In genomic region chr9:32350332-32350731, GRCm38 (mm10) we compare ENCODE assay signal across 9 mouse cellular contexts. TPM values are rescaled to one million over a fixed set of nuclear protein-coding genes. Genes with fewer than 3 reads are reported as not detected.
DNase-seq lines count a peak whose midpoint lies in the region; ATAC-seq and TF ChIP-seq lines count a peak whose summit lies in the region.
"Had no signal": no experiment of that assay in that cellular context is flagged by ENCODE, and none has a peak within 500 bp of the region (broad histone marks: within the 10 kb centered on the region; RNA-seq: fewer than 3 reads in every experiment).

No protein-coding gene starts in this region.

- ATAC-seq in midbrain, embryonic 11.5 days (ENCODE audit: low FRiP score), result no peak; the same call in 1 of the 2 replicates
- no peak for ATAC-seq in midbrain, embryonic 13.5 days
- ATAC-seq in forebrain, embryonic 13.5 days, result 0 out of 2 replicates have a peak, but pooled peaks have one; percentile 38
- ATAC-seq in intestine, postnatal 0 days, result no peak

- H3K4me1 ChIP-seq in midbrain, embryonic 11.5 days (ENCODE audit: control insufficient read depth, insufficient read depth, low read length), result no peaks in the 10 kb centered on the region
- 0 out of 2 replicates have a peak, but pooled peaks cover 4% of the 10 kb centered on the region for H3K4me1 ChIP-seq in midbrain, embryonic 13.5 days (replicated peaks)
- H3K4me1 ChIP-seq in forebrain, embryonic 13.5 days, result peaks cover 16% of the 10 kb centered on the region; the same call in 1 of the 2 replicates
- H3K4me1 ChIP-seq in intestine, postnatal 0 days (replicated peaks; ENCODE audit: control insufficient read depth, insufficient read depth, low read length), result no peaks in the 10 kb centered on the region
- peaks cover 36% of the 10 kb centered on the region for H3K4me1 ChIP-seq in limb, embryonic 10.5 days

- no peaks in the 10 kb centered on the region for H3K36me3 ChIP-seq in midbrain, embryonic 11.5 days (ENCODE audit: control insufficient read depth, insufficient read depth, low read length)
- H3K36me3 ChIP-seq in midbrain, embryonic 13.5 days, result no peaks in the 10 kb centered on the region
- no peaks in the 10 kb centered on the region for H3K36me3 ChIP-seq in forebrain, embryonic 13.5 days (ENCODE audit: poor library complexity, severe bottlenecking)
- no peaks in the 10 kb centered on the region for H3K36me3 ChIP-seq in intestine, postnatal 0 days (ENCODE audit: control insufficient read depth, insufficient read depth)
- no peaks in the 10 kb centered on the region for H3K36me3 ChIP-seq in limb, embryonic 10.5 days
- H3K36me3 ChIP-seq: heart, embryonic 13.5 days had no signal

- peak; percentile 97 for DNase-seq in midbrain, embryonic 11.5 days (ENCODE audit: low spot score, missing footprints)
- peak; percentile 87 for DNase-seq in brain, embryonic 14.5 days (ENCODE audit: low read depth)
- DNase-seq in limb, embryonic 10.5 days (ENCODE audit: low spot score), result peak; percentile 74
- DNase-seq in retina, postnatal 7 days (ENCODE audit: low read depth, low spot score), result peak; percentile 53
- peak; percentile 25 to 50 for DNase-seq in urinary bladder, adult 18-20 months (ENCODE audit: low spot score in 2 of 2)

- peak; percentile 81; the same call in 1 of the 2 replicates for TF ChIP-seq CTCF in brain, embryonic 14.5 days (IDR thresholded peaks at IDR 0.05; ENCODE audit: borderline replicate concordance, extremely low read depth, insufficient read depth, insufficient read length)
- TF ChIP-seq CTCF in intestine, postnatal 0 days (IDR thresholded peaks at IDR 0.05; ENCODE audit: low read depth), result peak; percentile 92

- TF ChIP-seq POLR2A in brain, embryonic 14.5 days (IDR thresholded peaks at IDR 0.05; ENCODE audit: borderline replicate concordance, extremely low read depth, insufficient read depth, insufficient read length, poor library complexity, severe bottlenecking), result no peak

- H3K9ac ChIP-seq in midbrain, embryonic 11.5 days (ENCODE audit: low read length), result no peak overlapping the region
- no peak overlapping the region for H3K9ac ChIP-seq in midbrain, embryonic 13.5 days (replicated peaks)
- no peak overlapping the region for H3K9ac ChIP-seq in forebrain, embryonic 13.5 days
- no peak overlapping the region for H3K9ac ChIP-seq in intestine, postnatal 0 days (ENCODE audit: low read depth, low read length)
- H3K9ac ChIP-seq: heart, embryonic 13.5 days had no signal

- H3K27ac ChIP-seq in midbrain, embryonic 11.5 days (ENCODE audit: low read depth, low read length), result no peak overlapping the region
- no peak overlapping the region for H3K27ac ChIP-seq in midbrain, embryonic 13.5 days
- H3K27ac ChIP-seq in forebrain, embryonic 13.5 days, result no peak overlapping the region
- H3K27ac ChIP-seq in intestine, postnatal 0 days (ENCODE audit: low read depth, low read length), result no peak overlapping the region
- no peak overlapping the region for H3K27ac ChIP-seq in limb, embryonic 10.5 days
- H3K27ac ChIP-seq: heart, embryonic 13.5 days had no signal

- 2% methylated on average over 6 of the region's 6 CpGs for WGBS in midbrain, embryonic 11.5 days
- WGBS in midbrain, embryonic 13.5 days, result 6% methylated on average over 6 of the region's 6 CpGs
- WGBS in forebrain, embryonic 13.5 days, result 4% methylated on average over 6 of the region's 6 CpGs
- WGBS in intestine, postnatal 0 days, result 6% methylated on average over 6 of the region's 6 CpGs
- WGBS in limb, embryonic 10.5 days, result 7% methylated on average over 6 of the region's 6 CpGs

- H3K9me3 ChIP-seq in midbrain, embryonic 11.5 days (ENCODE audit: control insufficient read depth, low read length), result no peaks in the 10 kb centered on the region
- H3K9me3 ChIP-seq in midbrain, embryonic 13.5 days, result no peaks in the 10 kb centered on the region
- H3K9me3 ChIP-seq in forebrain, embryonic 13.5 days (replicated peaks), result no peaks in the 10 kb centered on the region
- no peaks in the 10 kb centered on the region for H3K9me3 ChIP-seq in intestine, postnatal 0 days (ENCODE audit: control insufficient read depth)
- H3K9me3 ChIP-seq in limb, embryonic 10.5 days (replicated peaks), result no peaks in the 10 kb centered on the region
- H3K9me3 ChIP-seq: heart, embryonic 13.5 days had no signal

- no peak overlapping the region for H3K4me2 ChIP-seq in midbrain, embryonic 11.5 days
- no peak overlapping the region for H3K4me2 ChIP-seq in midbrain, embryonic 13.5 days (replicated peaks)
- no peak overlapping the region for H3K4me2 ChIP-seq in forebrain, embryonic 13.5 days
- no peak overlapping the region for H3K4me2 ChIP-seq in intestine, postnatal 0 days (replicated peaks; ENCODE audit: low read depth)
- H3K4me2 ChIP-seq: heart, embryonic 13.5 days had no signal

- H3K27me3 ChIP-seq in midbrain, embryonic 11.5 days (ENCODE audit: control insufficient read depth, insufficient read depth, low read length), result peaks cover 6% of the 10 kb centered on the region
- H3K27me3 ChIP-seq in midbrain, embryonic 13.5 days, result peaks cover 17% of the 10 kb centered on the region
- peaks cover 52% of the 10 kb centered on the region for H3K27me3 ChIP-seq in forebrain, embryonic 13.5 days
- peaks cover 10% of the 10 kb centered on the region; the same call in 1 of the 2 replicates for H3K27me3 ChIP-seq in intestine, postnatal 0 days (replicated peaks; ENCODE audit: control insufficient read depth, insufficient read depth, low read length)
- peaks cover 18% of the 10 kb centered on the region for H3K27me3 ChIP-seq in limb, embryonic 10.5 days (ENCODE audit: low read depth, poor library complexity, severe bottlenecking)

- H3K4me3 ChIP-seq in midbrain, embryonic 11.5 days (ENCODE audit: low read depth, low read length), result no peak overlapping the region
- no peak overlapping the region for H3K4me3 ChIP-seq in midbrain, embryonic 13.5 days (replicated peaks)
- H3K4me3 ChIP-seq in forebrain, embryonic 13.5 days, result no peak overlapping the region
- no peak overlapping the region for H3K4me3 ChIP-seq in intestine, postnatal 0 days (ENCODE audit: low read depth, low read length)
- no peak overlapping the region for H3K4me3 ChIP-seq in limb, embryonic 10.5 days
- H3K4me3 ChIP-seq: heart, embryonic 13.5 days had no signal

RNA-seq across cellular contexts. Expression of gene Kcnj5, which starts 6.2 kb away (rescaled TPM):
- polyA plus RNA-seq in midbrain, embryonic 11.5 days (2014; fragmentation: Nextera tagmentation; extraction: Ambion mirVana), result 0.17 and 0.33 TPM in 2 replicates
- 0.55 and 0.86 TPM in 2 replicates for polyA plus RNA-seq in midbrain, embryonic 13.5 days (2015; fragmentation: Nextera tagmentation; extraction: Ambion mirVana)
- polyA plus RNA-seq in brain, embryonic 14.5 days (2012; rRNA removed), result 0.82 and 0.94 TPM in 2 replicates
- polyA plus RNA-seq in forebrain, embryonic 13.5 days (2015; fragmentation: Nextera tagmentation; extraction: Ambion mirVana), result 1.2 and 1.3 TPM in 2 replicates
- 0.07 and 0.13 TPM in 2 replicates for polyA plus RNA-seq in intestine, postnatal 0 days (2015; fragmentation: Nextera tagmentation; extraction: Ambion mirVana)
- polyA plus RNA-seq in limb, embryonic 10.5 days (2016; fragmentation: Nextera tagmentation; extraction: Ambion mirVana), result 0.30 and 0.39 TPM in 2 replicates

RNA-seq across cellular contexts. Expression of gene Kcnj1, which starts 22.0 kb away (rescaled TPM):
- not detected in 2 replicates for polyA plus RNA-seq in midbrain, embryonic 11.5 days (2014; fragmentation: Nextera tagmentation; extraction: Ambion mirVana)
- not detected in 2 replicates for polyA plus RNA-seq in midbrain, embryonic 13.5 days (2015; fragmentation: Nextera tagmentation; extraction: Ambion mirVana)
- not detected in 2 replicates for polyA plus RNA-seq in brain, embryonic 14.5 days (2012; rRNA removed)
- polyA plus RNA-seq in forebrain, embryonic 13.5 days (2015; fragmentation: Nextera tagmentation; extraction: Ambion mirVana), result not detected in 2 replicates
- polyA plus RNA-seq in intestine, postnatal 0 days (2015; fragmentation: Nextera tagmentation; extraction: Ambion mirVana), result not detected in 2 replicates
- not detected in 2 replicates for polyA plus RNA-seq in limb, embryonic 10.5 days (2016; fragmentation: Nextera tagmentation; extraction: Ambion mirVana)
- polyA plus RNA-seq: heart, embryonic 13.5 days had no signal

Comparison
In these comparisons a context has a peak if more than half of its experiments do, and no peak if none do; other contexts are left out.
1. DNase-seq: peak in every context shown above with its lines; median percentile 97 in midbrain, embryonic 11.5 days; 87 in brain, embryonic 14.5 days; 74 in limb, embryonic 10.5 days; 53 in retina, postnatal 7 days; 38 in urinary bladder, adult 18-20 months.